Mouse (Mus musculus): Measurements from ENCODE around the gene AW822073. TPM values are rescaled to one million over a fixed set of nuclear protein-coding genes. Genes with fewer than 3 reads are reported as not detected.
"Not testable (repeated sequence)": the region's sequence is repeated elsewhere in the genome, so short reads cannot be mapped to it uniquely, and the experiment has no call there.

The AW822073 gene
- total RNA-seq, 2 experiments from 2014 or later: not detected

GRCm38 (mm10) chr10:58223972-58224805 is 541 bp downstream of the AW822073 start:
- peak; percentile 76 for DNase-seq (ENCODE audit: low spot score)
- intact Hi-C loops (cut with DNase I): not testable (repeated sequence)

- intact Hi-C loops (cut with DNase I); DNase-seq (ENCODE audit: low spot score): not testable (repeated sequence)
These were observed 1.6 kb downstream of the AW822073 start for GRCm38 (mm10) chr10:58223161-58223560.

GRCm38 (mm10) chr10:58221571-58221970 is 3.2 kb downstream of the AW822073 start:
- intact Hi-C loops (cut with DNase I); DNase-seq (ENCODE audit: low spot score): not testable (repeated sequence)

GRCm38 (mm10) chr10:58220726-58221125 is 4.0 kb downstream of the AW822073 start:
- intact Hi-C loops (cut with DNase I): no loop called here
- DNase-seq (ENCODE audit: low spot score): no peak

- no peak for DNase-seq (ENCODE audit: low spot score)
- intact Hi-C loops (cut with DNase I): no loop called here
These were observed 7.4 kb downstream of the AW822073 start for GRCm38 (mm10) chr10:58217366-58217765.

- DNase-seq (ENCODE audit: low spot score): no peak
- intact Hi-C loops (cut with DNase I): no loop called here
These were observed 9.4 kb downstream of the AW822073 start for GRCm38 (mm10) chr10:58215353-58215752.

GRCm38 (mm10) chr10:58214934-58215333 is 9.8 kb downstream of the AW822073 start:
- DNase-seq (ENCODE audit: low spot score): no peak
- intact Hi-C loops (cut with DNase I): no loop called here

GRCm38 (mm10) chr10:58214497-58214896 is 10.2 kb downstream of the AW822073 start:
- intact Hi-C loops (cut with DNase I): no loop called here
- DNase-seq (ENCODE audit: low spot score): no peak

GRCm38 (mm10) chr10:58212230-58212629 is 12.5 kb downstream of the AW822073 start:
- DNase-seq (ENCODE audit: low spot score): no peak
- intact Hi-C loops (cut with DNase I): no loop called here

GRCm38 (mm10) chr10:58211213-58211612 is 13.5 kb downstream of the AW822073 start:
- intact Hi-C loops (cut with DNase I): no loop called here
- no peak for DNase-seq (ENCODE audit: low spot score)

- intact Hi-C loops (cut with DNase I): no loop called here
These were observed 14.2 kb downstream of the AW822073 start for GRCm38 (mm10) chr10:58210514-58210913.

GRCm38 (mm10) chr10:58209710-58210467 is 14.8 kb downstream of the AW822073 start:
- no peak for DNase-seq (ENCODE audit: low spot score)
- intact Hi-C loops (cut with DNase I): no loop called here

More at GRCm38 (mm10) chr10:58210514-58210913, 14.2 kb downstream of the AW822073 start:
- DNase-seq (ENCODE audit: low spot score): no peak

- DNase-seq (ENCODE audit: low spot score): no peak
- intact Hi-C loops (cut with DNase I): no loop called here
These were observed 17.9 kb downstream of the AW822073 start for GRCm38 (mm10) chr10:58206639-58207404.

- intact Hi-C loops (cut with DNase I): no loop called here
- no peak for DNase-seq (ENCODE audit: low spot score)
These were observed 18.7 kb downstream of the AW822073 start for GRCm38 (mm10) chr10:58205986-58206385.

Other genes starting within 250 kb of the AW822073 start
- gene Duxf3, start 7.7 kb upstream of the AW822073 start, total RNA-seq (2021): not detected
- not detected for gene Gm4981, start 11.8 kb upstream of the AW822073 start, total RNA-seq (2021)
- 10 to 100 TPM; 28.5 to 33.6 TPM for gene Gcc2, start 30.6 kb upstream of the AW822073 start, total RNA-seq (2021)
- gene Lims1, start 98.5 kb upstream of the AW822073 start, total RNA-seq (2021): 100 to 1,000 TPM; 168 to 192 TPM
- 10 to 100 TPM; 43.9 to 50.9 TPM for gene Ranbp2, start 222.0 kb upstream of the AW822073 start, total RNA-seq (2021)

Measured in heart, postnatal 25 days (tissue).